Mouse (Mus musculus) limb, embryonic 14.5 days (tissue): ENCODE measurements around the gene Epor. TPM values are rescaled to one million over a fixed set of nuclear protein-coding genes. Genes with fewer than 3 reads are reported as not detected.

Source experiments
- ATAC-seq: fragments of 200-750 bp; cut with Nextera tagmentation; 2 replicates; pipeline ENCODE4 v1.8.0; 2017; ENCODE audit warnings: low read depth, moderate number of reproducible peaks, moderate TSS enrichment; ENCODE audit not compliant: low FRiP score
- DNase-seq: peaks from one replicate; pipeline ENCODE4 v3.0.0-alpha.2; 2015; ENCODE audit warnings: low spot score
- H3K27ac ChIP-seq: fragments of 300-500 bp; sonication (generic); replicated peaks from 2 replicates; pipeline ENCODE4 v1.5.1; 2014; ENCODE audit warnings: low read depth, mild to moderate bottlenecking, low read length, moderate library complexity, mixed read lengths
- H3K27me3 ChIP-seq: fragments of 300-500 bp; sonication (generic); 2 replicates; pipeline ENCODE4 v1.6.1; 2014; ENCODE audit warnings: low read length, mixed read lengths; ENCODE audit not compliant: control insufficient read depth, insufficient read depth
- H3K36me3 ChIP-seq: fragments of 300-500 bp; sonication (generic); 2 replicates; pipeline ENCODE4 v1.6.1; 2014; ENCODE audit warnings: mild to moderate bottlenecking, low read length, moderate library complexity, mixed read lengths; ENCODE audit not compliant: control insufficient read depth, insufficient read depth
- H3K4me1 ChIP-seq: fragments of 300-500 bp; sonication (generic); 2 replicates; pipeline ENCODE4 v1.6.1; 2014; ENCODE audit warnings: antibody characterized with exemption, low read length, mixed read lengths; ENCODE audit not compliant: control insufficient read depth, insufficient read depth
- H3K4me2 ChIP-seq: fragments of 300-500 bp; sonication (generic); replicated peaks from 2 replicates; pipeline ENCODE4 v1.6.1; 2014; ENCODE audit warnings: low read depth, mild to moderate bottlenecking, low read length, moderate library complexity; ENCODE audit not compliant: severe bottlenecking
- H3K4me3 ChIP-seq: fragments of 300-500 bp; sonication (generic); replicated peaks from 2 replicates; pipeline ENCODE4 v1.5.1; 2014; ENCODE audit warnings: low read length
- H3K9ac ChIP-seq: fragments of 300-500 bp; sonication (generic); 2 replicates; pipeline ENCODE4 v1.6.1; 2014; ENCODE audit warnings: mild to moderate bottlenecking, low read depth, low read length, moderate library complexity; ENCODE audit not compliant: severe bottlenecking
- H3K9me3 ChIP-seq: fragments of 300-500 bp; sonication (generic); 2 replicates; pipeline ENCODE4 v1.6.1; 2016; ENCODE audit warnings: low read length; ENCODE audit not compliant: control insufficient read depth
- POLR2A ChIP-seq: fragments of 200-500 bp; IDR thresholded peaks from 2 replicates; pipeline ENCODE4 v1.8.0; 2012; ENCODE audit warnings: inconsistent platforms, mild to moderate bottlenecking, moderate library complexity, borderline replicate concordance; ENCODE audit not compliant: insufficient read depth, insufficient read length; ENCODE audit errors: extremely low read depth
- WGBS: fragments of 180-500 bp; shearing (Covaris S2); extraction: QIAGEN DNeasy Blood & Tissue Kit; methylation state at CpG from one replicate; pipeline ENCODE4 v1.1.7; 2014; 5-methylcytosine and 5-hydroxymethylcytosine counted together
- polyA plus RNA-seq, 2 experiments: library from polyadenylated mRNA; depleted of rRNA in 1 of 2; stranded (reverse) in 1 of 2; unstranded in 1 of 2; fragments of >200 nt; fragmentation: Nextera tagmentation in 1 of 2; extraction: Ambion mirVana in 1 of 2; gene quantifications; 2 replicates each; pipeline versions ENCODE4 v1.2.1 to v1.2.3; 2012 to 2014

Gene Epor
- polyA plus RNA-seq, 2 experiments, result 5.9 to 6.7 TPM

GRCm38 (mm10) chr9:21953600-21953999, 9.7 kb downstream of the Epor start:
- Histone ChIP-seq H3K9me3 (no peaks in the 10 kb centered on the region), H3K9ac (no peak overlapping the region), H3K27me3 (no peaks in the 10 kb centered on the region), H3K4me2 (no peak overlapping the region), H3K4me1 (peaks cover 4% of the 10 kb centered on the region; the same call in 1 of the 2 replicates), H3K36me3 (0 out of 2 replicates have a peak, but pooled peaks cover 4% of the 10 kb centered on the region), H3K4me3 (no peak overlapping the region), H3K27ac (no peak overlapping the region)
- WGBS, result 16% methylated on average over 3 of the region's 3 CpGs
- no peak for DNase-seq
- TF ChIP-seq POLR2A, result no peak
- no peak for ATAC-seq

GRCm38 (mm10) chr9:21951977-21952376, 11.3 kb downstream of the Epor start:
- Histone ChIP-seq H3K4me3 (no peak overlapping the region), H3K9ac (no peak overlapping the region), H3K9me3 (no peaks in the 10 kb centered on the region), H3K4me2 (no peak overlapping the region), H3K27ac (no peak overlapping the region), H3K36me3 (no peaks in the 10 kb centered on the region), H3K27me3 (no peaks in the 10 kb centered on the region), H3K4me1 (peaks cover 4% of the 10 kb centered on the region; the same call in 1 of the 2 replicates)
- ATAC-seq (no peak), DNase-seq (no peak)
- TF ChIP-seq POLR2A, result no peak
- 74% methylated on average over 3 of the region's 3 CpGs for WGBS

- DNase-seq, result peak; percentile 27
- ATAC-seq, result no peak
- WGBS, result 15% methylated on average over 11 of the region's 11 CpGs
- Histone ChIP-seq H3K27ac (no peak overlapping the region), H3K4me1 (no peaks in the 10 kb centered on the region), H3K4me2 (no peak overlapping the region), H3K9ac (no peak overlapping the region), H3K36me3 (no peaks in the 10 kb centered on the region), H3K4me3 (no peak overlapping the region), H3K27me3 (no peaks in the 10 kb centered on the region), H3K9me3 (no peaks in the 10 kb centered on the region)
- TF ChIP-seq POLR2A, result no peak
Measured at GRCm38 (mm10) chr9:21950322-21950721, 13.0 kb downstream of the Epor start.

GRCm38 (mm10) chr9:21948790-21949189, 14.5 kb downstream of the Epor start:
- Histone ChIP-seq H3K36me3 (no peaks in the 10 kb centered on the region), H3K9me3 (no peaks in the 10 kb centered on the region), H3K27me3 (no peaks in the 10 kb centered on the region), H3K27ac (no peak overlapping the region), H3K9ac (no peak overlapping the region), H3K4me3 (no peak overlapping the region), H3K4me1 (no peaks in the 10 kb centered on the region), H3K4me2 (no peak overlapping the region)
- TF ChIP-seq POLR2A, result no peak
- 70% methylated on average over 6 of the region's 6 CpGs for WGBS
- ATAC-seq (no peak), DNase-seq (no peak)

GRCm38 (mm10) chr9:21948146-21948545, 15.2 kb downstream of the Epor start:
- no peaks in the 10 kb centered on the region for H3K4me1 ChIP-seq
- no peak for TF ChIP-seq POLR2A
- no peak overlapping the region for H3K4me2 ChIP-seq
- H3K9ac ChIP-seq, result no peak overlapping the region
- no peak for ATAC-seq
- H3K9me3 ChIP-seq, result no peaks in the 10 kb centered on the region
- no peaks in the 10 kb centered on the region for H3K27me3 ChIP-seq
- no peak overlapping the region for H3K4me3 ChIP-seq
- no peaks in the 10 kb centered on the region for H3K36me3 ChIP-seq
- DNase-seq, result no peak
- H3K27ac ChIP-seq, result no peak overlapping the region
- 59% methylated on average over 7 of the region's 8 CpGs for WGBS
